Mouse (Mus musculus) embryonic facial prominence, embryonic 15.5 days (tissue): ENCODE data around the gene Ppp2r5e. TPM values are rescaled to one million over a fixed set of nuclear protein-coding genes. Genes with fewer than 3 reads are reported as not detected.

Experiments used
- ATAC-seq: fragments of 200-750 bp; cut with Nextera tagmentation; 2 replicates; pipeline ENCODE4 v1.8.0; 2017; ENCODE audit warnings: low read depth, moderate TSS enrichment; ENCODE audit not compliant: insufficient number of reproducible peaks, low FRiP score, low TSS enrichment
- H3K27ac ChIP-seq: fragments of 300-500 bp; sonication (generic); replicated peaks from 2 replicates; pipeline ENCODE4 v1.5.1; 2015; ENCODE audit warnings: mild to moderate bottlenecking, inconsistent platforms
- H3K27me3 ChIP-seq: fragments of 300-500 bp; sonication (generic); 2 replicates; pipeline ENCODE4 v1.6.1; 2015; ENCODE audit warnings: inconsistent platforms
- H3K36me3 ChIP-seq: fragments of 300-500 bp; sonication (generic); 2 replicates; pipeline ENCODE4 v1.6.1; 2015; ENCODE audit warnings: mild to moderate bottlenecking, inconsistent platforms
- H3K4me1 ChIP-seq: fragments of 300-500 bp; sonication (generic); 2 replicates; pipeline ENCODE4 v1.6.1; 2015; ENCODE audit warnings: inconsistent platforms
- H3K4me2 ChIP-seq: fragments of 300-500 bp; sonication (generic); replicated peaks from 2 replicates; pipeline ENCODE4 v1.6.1; 2015; ENCODE audit warnings: mild to moderate bottlenecking, inconsistent platforms
- H3K4me3 ChIP-seq: fragments of 300-500 bp; sonication (generic); replicated peaks from 2 replicates; pipeline ENCODE4 v1.5.1; 2015; ENCODE audit warnings: mild to moderate bottlenecking, inconsistent platforms
- H3K9ac ChIP-seq: fragments of 300-500 bp; sonication (generic); 2 replicates; pipeline ENCODE4 v1.6.1; 2015; ENCODE audit warnings: inconsistent platforms
- H3K9me3 ChIP-seq: fragments of 300-500 bp; sonication (generic); replicated peaks from 2 replicates; pipeline ENCODE4 v1.6.1; 2016; ENCODE audit warnings: inconsistent platforms
- WGBS: fragments of 180-500 bp; shearing (Covaris S2); methylation state at CpG from one replicate; pipeline ENCODE4 v1.1.7; 2015; 5-methylcytosine and 5-hydroxymethylcytosine counted together
- polyA plus RNA-seq: library from polyadenylated mRNA; unstranded; fragments of >200 nt; fragmentation: Nextera tagmentation; extraction: Ambion mirVana; gene quantifications from 2 replicates; pipeline ENCODE4 v1.2.1, GENCODE M21; 2015

Ppp2r5e gene
- polyA plus RNA-seq, 1 experiment from 2014 or later, result 12.4 TPM

DNA sequence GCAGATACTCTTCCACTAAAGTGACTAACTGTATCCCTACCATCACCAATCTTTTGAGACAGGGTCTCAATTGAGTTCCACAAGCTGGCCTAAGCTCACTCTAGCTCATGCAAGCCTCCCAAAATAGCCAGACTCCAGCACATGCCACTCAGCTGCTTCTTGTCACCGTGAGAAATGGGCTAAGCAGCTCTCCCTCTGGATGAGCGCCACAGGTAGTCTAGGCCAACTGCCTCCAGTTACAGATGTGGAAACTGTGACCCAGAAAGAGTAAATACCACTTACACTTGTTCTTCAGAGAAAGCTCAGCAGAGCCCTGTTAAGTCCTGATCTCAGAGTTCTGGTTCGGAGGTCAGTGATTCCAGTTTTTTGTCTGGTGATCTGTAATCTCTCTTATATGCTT is 43.7 kb downstream of the Ppp2r5e start:
- Histone ChIP-seq H3K4me1 (peaks cover 2% of the 10 kb centered on the region; the same call in 1 of the 2 replicates), H3K9ac (no peak overlapping the region), H3K9me3 (no peaks in the 10 kb centered on the region), H3K27ac (no peak overlapping the region), H3K4me3 (no peak overlapping the region), H3K27me3 (no peaks in the 10 kb centered on the region), H3K4me2 (no peak overlapping the region), H3K36me3 (no peaks in the 10 kb centered on the region)
- WGBS, result 75% methylated on average over 3 of the region's 3 CpGs
- ATAC-seq, result no peak

- 89% methylated on average over 5 of the region's 5 CpGs for WGBS
- H3K27me3 ChIP-seq, result no peaks in the 10 kb centered on the region
Observed at GRCm38 (mm10) chr12:75551671-75552070, 44.4 kb downstream of the Ppp2r5e start.

GRCm38 (mm10) chr12:75548999-75549398 is 47.0 kb downstream of the Ppp2r5e start:
- Histone ChIP-seq H3K36me3 (no peaks in the 10 kb centered on the region), H3K27me3 (no peaks in the 10 kb centered on the region), H3K4me3 (no peak overlapping the region), H3K4me2 (no peak overlapping the region), H3K4me1 (peaks cover 9% of the 10 kb centered on the region; the same call in 1 of the 2 replicates), H3K27ac (no peak overlapping the region), H3K9ac (no peak overlapping the region), H3K9me3 (no peaks in the 10 kb centered on the region)
- no peak for ATAC-seq
- WGBS, result 66% methylated on average over 9 of the region's 9 CpGs

More at GRCm38 (mm10) chr12:75551671-75552070, 44.4 kb downstream of the Ppp2r5e start:
- Histone ChIP-seq H3K9ac (no peak overlapping the region), H3K36me3 (no peaks in the 10 kb centered on the region), H3K9me3 (no peaks in the 10 kb centered on the region), H3K4me1 (0 out of 2 replicates have a peak, but pooled peaks cover 5% of the 10 kb centered on the region), H3K4me2 (no peak overlapping the region), H3K4me3 (no peak overlapping the region), H3K27ac (no peak overlapping the region)
- ATAC-seq, result no peak

GRCm38 (mm10) chr12:75547174-75547573 is 48.9 kb downstream of the Ppp2r5e start:
- Histone ChIP-seq H3K36me3 (no peaks in the 10 kb centered on the region), H3K4me3 (no peak overlapping the region), H3K9ac (no peak overlapping the region), H3K4me1 (peaks cover 13% of the 10 kb centered on the region), H3K9me3 (no peaks in the 10 kb centered on the region), H3K27me3 (no peaks in the 10 kb centered on the region), H3K4me2 (no peak overlapping the region), H3K27ac (no peak overlapping the region)
- no peak for ATAC-seq
- 80% methylated on average over 3 of the region's 3 CpGs for WGBS

- Histone ChIP-seq H3K4me3 (no peak overlapping the region), H3K27ac (no peak overlapping the region), H3K36me3 (no peaks in the 10 kb centered on the region), H3K4me2 (no peak overlapping the region), H3K27me3 (no peaks in the 10 kb centered on the region), H3K9ac (no peak overlapping the region), H3K4me1 (peaks cover 16% of the 10 kb centered on the region), H3K9me3 (no peaks in the 10 kb centered on the region)
- 46% methylated on average over 5 of the region's 5 CpGs for WGBS
- ATAC-seq, result no peak
Observed at GRCm38 (mm10) chr12:75546241-75546640, 49.8 kb downstream of the Ppp2r5e start.

- H3K4me3 ChIP-seq, result no peak overlapping the region
- H3K27ac ChIP-seq, result no peak overlapping the region
- no peak for ATAC-seq
- no peak overlapping the region for H3K4me2 ChIP-seq
- no peaks in the 10 kb centered on the region for H3K9me3 ChIP-seq
- WGBS, result 91% methylated on average over 4 of the region's 4 CpGs
- no peaks in the 10 kb centered on the region for H3K27me3 ChIP-seq
- peaks cover 16% of the 10 kb centered on the region for H3K4me1 ChIP-seq
- H3K36me3 ChIP-seq, result no peaks in the 10 kb centered on the region
- no peak overlapping the region for H3K9ac ChIP-seq
Observed at GRCm38 (mm10) chr12:75545431-75545925, 50.6 kb downstream of the Ppp2r5e start.

- no peaks in the 10 kb centered on the region for H3K36me3 ChIP-seq
- no peak overlapping the region for H3K9ac ChIP-seq
- H3K4me3 ChIP-seq, result no peak overlapping the region
- ATAC-seq, result no peak
- 69% methylated on average over 2 of the region's 2 CpGs for WGBS
- H3K9me3 ChIP-seq, result no peaks in the 10 kb centered on the region
- H3K27me3 ChIP-seq, result no peaks in the 10 kb centered on the region
- no peak overlapping the region for H3K27ac ChIP-seq
- no peak overlapping the region for H3K4me2 ChIP-seq
- peaks cover 16% of the 10 kb centered on the region for H3K4me1 ChIP-seq
Observed at GRCm38 (mm10) chr12:75544666-75545065, 51.4 kb downstream of the Ppp2r5e start.

DNA sequence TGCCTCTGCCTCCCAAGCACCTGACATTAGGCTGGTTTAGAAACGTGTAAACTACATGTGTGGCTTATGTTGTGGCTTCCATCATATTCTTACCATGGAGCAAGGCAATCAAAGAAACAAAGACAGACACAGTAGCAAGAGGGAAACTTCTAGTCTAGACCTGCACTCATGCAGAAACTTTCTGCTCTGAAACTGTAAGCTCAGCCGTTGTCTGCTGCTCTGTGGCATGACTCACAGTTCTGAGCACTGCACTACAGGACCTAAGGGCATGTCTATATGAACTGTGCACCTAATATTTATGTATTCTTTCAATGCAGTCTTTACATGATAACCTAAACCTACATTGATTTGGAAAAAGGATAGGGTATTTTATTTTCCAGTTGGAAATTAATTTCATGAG is 51.8 kb downstream of the Ppp2r5e start:
- Histone ChIP-seq H3K4me1 (peaks cover 16% of the 10 kb centered on the region), H3K27ac (no peak overlapping the region), H3K4me3 (no peak overlapping the region), H3K9ac (no peak overlapping the region), H3K36me3 (no peaks in the 10 kb centered on the region), H3K9me3 (no peaks in the 10 kb centered on the region), H3K4me2 (no peak overlapping the region), H3K27me3 (no peaks in the 10 kb centered on the region)
- ATAC-seq, result no peak
- 62% methylated on average over 2 of the region's 2 CpGs for WGBS

DNA sequence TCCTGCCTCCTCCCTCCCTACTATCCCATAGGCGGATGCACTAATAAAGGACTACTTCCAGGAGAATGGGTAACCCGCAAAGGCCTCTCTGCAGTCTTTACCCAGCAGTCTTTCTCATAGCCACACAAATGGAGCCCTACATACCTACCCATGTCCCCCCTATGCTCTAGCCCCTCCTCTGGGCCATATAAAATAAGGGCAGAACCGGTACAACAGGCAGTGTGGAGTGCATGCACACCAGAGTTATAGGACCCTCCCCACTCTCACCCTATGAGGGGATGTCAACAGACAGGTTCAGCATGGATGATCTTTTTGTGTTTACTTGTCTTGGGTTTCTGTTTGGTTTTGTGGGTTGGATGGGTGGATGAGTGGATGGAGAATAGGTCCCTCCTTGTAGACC is 52.7 kb downstream of the Ppp2r5e start:
- Histone ChIP-seq H3K4me2 (no peak overlapping the region), H3K4me1 (peaks cover 14% of the 10 kb centered on the region), H3K4me3 (no peak overlapping the region), H3K9ac (no peak overlapping the region), H3K27ac (peak overlapping the region; percentile 48; the same call in 1 of the 2 replicates), H3K27me3 (no peaks in the 10 kb centered on the region), H3K36me3 (no peaks in the 10 kb centered on the region), H3K9me3 (no peaks in the 10 kb centered on the region)
- no peak for ATAC-seq
- 73% methylated on average over 3 of the region's 3 CpGs for whole genome bisulfite sequencing

DNA sequence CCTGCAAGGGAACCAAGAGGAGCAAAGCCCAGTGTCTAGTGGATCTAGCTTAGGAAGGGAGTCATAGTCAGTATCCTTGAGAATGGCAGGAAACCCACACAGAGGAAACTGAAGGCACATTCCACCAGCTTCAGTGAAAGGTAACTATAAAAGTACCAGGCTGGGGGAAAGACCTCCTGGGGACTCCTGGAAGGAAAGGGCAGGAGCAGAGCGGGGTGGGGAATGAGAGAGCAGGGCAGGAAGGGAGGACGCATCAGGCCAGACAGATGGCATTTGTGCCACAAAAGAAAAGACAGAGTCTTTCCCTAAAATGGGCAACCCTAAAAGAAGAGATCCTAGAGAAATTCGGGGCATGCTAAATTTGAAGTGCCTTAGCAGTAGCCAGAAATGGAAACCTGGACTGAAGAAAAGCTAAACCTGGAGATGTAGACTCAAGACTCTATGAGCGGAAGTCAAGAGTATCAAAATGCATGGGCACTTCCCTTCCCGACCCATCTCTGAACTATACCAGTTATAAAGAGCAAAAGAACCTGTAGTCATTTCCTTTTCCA is 55.3 kb downstream of the Ppp2r5e start:
- Histone ChIP-seq H3K4me3 (no peak overlapping the region), H3K9ac (no peak overlapping the region), H3K27me3 (no peaks in the 10 kb centered on the region), H3K4me2 (no peak overlapping the region), H3K36me3 (no peaks in the 10 kb centered on the region), H3K27ac (no peak overlapping the region), H3K9me3 (no peaks in the 10 kb centered on the region), H3K4me1 (peaks cover 21% of the 10 kb centered on the region)
- WGBS, result 74% methylated on average over 5 of the region's 5 CpGs
- no peak for ATAC-seq

GRCm38 (mm10) chr12:75539228-75539627 is 56.8 kb downstream of the Ppp2r5e start:
- 72% methylated on average over 3 of the region's 3 CpGs for WGBS
- no peak overlapping the region for H3K27ac ChIP-seq
- ATAC-seq, result no peak

More at GRCm38 (mm10) chr12:75539228-75539627, 56.8 kb downstream of the Ppp2r5e start:
- Histone ChIP-seq H3K27me3 (no peaks in the 10 kb centered on the region), H3K4me2 (no peak overlapping the region), H3K36me3 (no peaks in the 10 kb centered on the region), H3K9ac (no peak overlapping the region), H3K9me3 (no peaks in the 10 kb centered on the region), H3K4me1 (peaks cover 21% of the 10 kb centered on the region), H3K4me3 (no peak overlapping the region)
